Mouse (Mus musculus) hindbrain, embryonic 12.5 days (tissue): ENCODE data around the gene Camkv. TPM values are rescaled to one million over a fixed set of nuclear protein-coding genes. Genes with fewer than 3 reads are reported as not detected.

Experiments
- ATAC-seq: fragments of 200-750 bp; cut with Nextera tagmentation; 2 replicates; pipeline ENCODE4 v1.8.0; 2017; ENCODE audit warnings: moderate TSS enrichment; ENCODE audit not compliant: low FRiP score
- H3K27ac ChIP-seq: fragments of 300-500 bp; sonication (generic); 2 replicates; pipeline ENCODE4 v1.5.1; 2016; ENCODE audit warnings: mild to moderate bottlenecking
- H3K27me3 ChIP-seq: fragments of 300-500 bp; sonication (generic); 2 replicates; pipeline ENCODE4 v1.6.1; 2016; ENCODE audit warnings: mild to moderate bottlenecking
- H3K36me3 ChIP-seq: fragments of 300-500 bp; sonication (generic); 2 replicates; pipeline ENCODE4 v1.6.1; 2016; ENCODE audit warnings: mild to moderate bottlenecking
- H3K4me1 ChIP-seq: fragments of 300-500 bp; sonication (generic); 2 replicates; pipeline ENCODE4 v1.6.1; 2016
- H3K4me2 ChIP-seq: fragments of 300-500 bp; sonication (generic); replicated peaks from 2 replicates; pipeline ENCODE4 v1.6.1; 2016; ENCODE audit warnings: mild to moderate bottlenecking
- H3K4me3 ChIP-seq: fragments of 300-500 bp; sonication (generic); 2 replicates; pipeline ENCODE4 v1.5.1; 2016; ENCODE audit warnings: mild to moderate bottlenecking
- H3K9ac ChIP-seq: fragments of 300-500 bp; sonication (generic); 2 replicates; pipeline ENCODE4 v1.6.1; 2016; ENCODE audit warnings: mild to moderate bottlenecking, moderate library complexity
- H3K9me3 ChIP-seq: fragments of 300-500 bp; sonication (generic); replicated peaks from 2 replicates; pipeline ENCODE4 v1.6.1; 2016; ENCODE audit warnings: mild to moderate bottlenecking
- WGBS: fragments of 180-500 bp; shearing (Covaris S2); methylation state at CpG from one replicate; pipeline ENCODE4 v1.1.7; 2016; 5-methylcytosine and 5-hydroxymethylcytosine counted together
- polyA plus RNA-seq: library from polyadenylated mRNA; unstranded; fragments of >200 nt; fragmentation: Nextera tagmentation; extraction: Ambion mirVana; gene quantifications from 2 replicates; pipeline ENCODE4 v1.2.1, GENCODE M21; 2016

Camkv gene
- polyA plus RNA-seq, 1 experiment from 2014 or later, result 7.3 TPM

DNA sequence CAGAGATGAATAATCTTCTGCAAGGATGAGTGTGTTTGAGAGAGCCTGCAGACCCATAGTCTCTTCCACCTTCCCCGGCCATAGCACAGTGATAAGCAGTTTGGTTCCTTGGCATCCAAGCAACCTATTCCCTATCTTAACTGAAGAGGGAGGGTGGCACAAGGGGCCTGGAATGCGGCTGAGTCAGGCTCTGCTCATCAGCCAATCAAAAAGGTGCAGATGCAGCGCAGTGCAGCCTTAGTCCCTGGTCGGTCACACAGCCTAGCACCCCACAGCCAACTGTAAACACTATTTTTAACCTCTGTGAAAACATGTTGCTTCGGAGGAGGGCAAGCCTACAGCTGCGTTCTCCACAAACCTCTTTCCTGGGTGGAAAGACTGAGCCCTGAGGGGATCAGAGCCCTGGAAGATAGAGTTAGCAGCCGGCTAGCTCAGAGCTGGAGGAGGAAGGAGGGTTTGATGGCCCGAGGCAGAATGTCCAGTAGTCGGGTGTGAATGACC lies 8.5 kb upstream of the Camkv start:
- WGBS, result 56% methylated on average over 9 of the region's 9 CpGs
- no peak overlapping the region for H3K4me3 ChIP-seq
- H3K4me1 ChIP-seq, result peaks cover 10% of the 10 kb centered on the region

DNA sequence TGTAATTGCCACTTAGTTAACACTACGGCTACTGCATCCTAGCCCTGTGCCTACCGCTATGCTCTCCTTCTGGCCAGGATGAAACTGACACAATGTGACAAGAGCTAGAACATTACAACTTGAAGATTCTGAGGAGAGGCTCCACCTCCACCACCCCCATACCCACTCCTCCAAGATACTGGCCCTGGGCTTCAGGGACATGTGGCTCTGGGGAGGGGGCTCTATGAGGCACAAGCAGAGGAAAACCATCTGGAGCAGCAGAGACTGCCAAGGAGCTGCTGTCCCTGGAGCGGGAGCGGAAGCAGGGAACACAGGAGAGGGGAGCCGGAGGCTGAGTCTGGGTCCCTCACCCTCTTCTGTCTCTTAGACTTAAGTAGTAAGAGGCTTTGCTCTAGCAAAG lies 7.7 kb upstream of the Camkv start:
- Histone ChIP-seq H3K4me3 (no peak overlapping the region), H3K9ac (no peak overlapping the region), H3K4me2 (no peak overlapping the region), H3K27me3 (no peaks in the 10 kb centered on the region), H3K4me1 (peaks cover 16% of the 10 kb centered on the region), H3K9me3 (no peaks in the 10 kb centered on the region), H3K36me3 (no peaks in the 10 kb centered on the region), H3K27ac (no peak overlapping the region)
- WGBS, result 83% methylated on average over 5 of the region's 5 CpGs
- no peak for ATAC-seq

More for the DNA sequence above, 8.5 kb upstream of the Camkv start:
- ATAC-seq, result no peak
- H3K27ac ChIP-seq, result no peak overlapping the region
- H3K9me3 ChIP-seq, result no peaks in the 10 kb centered on the region
- H3K4me2 ChIP-seq, result no peak overlapping the region
- no peaks in the 10 kb centered on the region for H3K36me3 ChIP-seq
- H3K9ac ChIP-seq, result no peak overlapping the region
- no peaks in the 10 kb centered on the region for H3K27me3 ChIP-seq

DNA sequence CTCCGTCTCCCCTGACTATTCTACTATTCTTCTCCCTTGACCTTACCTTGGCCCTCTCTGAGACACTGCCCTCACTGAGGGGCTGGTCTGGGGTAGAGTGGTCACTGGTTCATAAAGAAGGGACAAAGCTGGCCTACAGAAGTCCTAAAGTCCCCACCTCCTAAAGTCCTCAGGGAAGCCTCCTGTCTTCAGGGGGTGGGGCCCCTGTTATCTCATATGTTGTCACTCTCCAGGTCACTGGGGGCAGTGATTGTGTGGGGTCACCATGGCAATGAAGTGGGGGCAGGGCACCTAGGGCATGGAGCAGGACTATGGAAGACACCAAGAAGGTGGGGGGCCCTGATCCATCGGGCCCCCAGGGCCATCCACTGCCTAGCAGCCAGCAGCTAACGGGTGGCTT lies 7.3 kb upstream of the Camkv start, which contains the start of gene Actl11:
Actl11 (plus strand) TSS at position 301 of the 400 bp plus-strand sequence.
- no peak for ATAC-seq
- Histone ChIP-seq H3K4me2 (no peak within 1 kb of the TSS), H3K9ac (no peak within 1 kb of the TSS), H3K36me3 (no peaks in the 10 kb centered on the region), H3K27me3 (no peaks in the 10 kb centered on the region), H3K4me1 (peaks cover 16% of the 10 kb centered on the region), H3K27ac (no peak within 1 kb of the TSS), H3K9me3 (no peaks in the 10 kb centered on the region), H3K4me3 (no peak within 1 kb of the TSS)
- 71% methylated on average over 3 of the region's 3 CpGs for WGBS

DNA sequence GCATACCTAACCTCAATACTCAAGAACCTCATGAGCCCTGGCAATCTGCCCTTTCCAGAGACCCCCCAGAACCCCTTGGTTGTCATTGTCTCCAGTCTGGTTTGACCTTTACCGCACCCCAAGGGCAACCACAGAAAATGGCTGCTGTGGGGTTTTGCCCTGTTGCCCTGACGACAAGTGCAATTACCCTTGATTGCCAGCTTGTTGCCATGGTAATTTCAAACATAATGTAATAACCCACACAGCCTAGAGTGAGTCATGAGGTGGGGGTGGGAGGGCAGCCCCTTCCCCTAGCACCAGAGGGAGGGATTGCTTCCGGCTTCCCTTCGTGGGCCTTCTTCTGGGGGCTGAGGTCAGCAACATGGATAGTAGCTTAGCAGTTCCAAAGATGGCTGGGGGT lies 3.3 kb upstream of the Camkv start:
- Histone ChIP-seq H3K27me3 (peaks cover 24% of the 10 kb centered on the region), H3K4me1 (peaks cover 27% of the 10 kb centered on the region), H3K27ac (no peak overlapping the region), H3K9ac (no peak overlapping the region), H3K9me3 (no peaks in the 10 kb centered on the region), H3K36me3 (no peaks in the 10 kb centered on the region), H3K4me3 (no peak overlapping the region), H3K4me2 (no peak overlapping the region)
- ATAC-seq, result no peak
- WGBS, result 53% methylated on average over 4 of the region's 4 CpGs

DNA sequence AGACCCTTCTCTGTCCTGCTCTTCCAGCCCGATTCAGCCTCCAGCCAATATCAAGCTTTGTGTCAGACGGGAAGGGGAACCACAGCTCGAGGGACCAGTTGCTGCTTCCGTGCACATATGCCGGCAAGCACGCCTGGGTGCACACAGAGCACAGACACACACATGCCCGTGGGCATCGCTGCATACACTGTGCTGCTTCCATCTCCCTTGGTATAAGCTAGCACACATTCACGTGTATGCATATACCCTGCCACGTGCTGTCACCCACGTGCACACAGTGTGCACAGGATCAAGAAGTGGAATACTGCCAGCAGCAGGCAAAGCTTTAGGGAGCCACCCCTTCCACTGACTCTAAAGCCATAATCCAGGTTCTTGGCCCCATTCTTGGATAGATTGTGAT lies 1.3 kb upstream of the Camkv start:
- H3K27me3 ChIP-seq, result peaks cover 32% of the 10 kb centered on the region
- WGBS, result 88% methylated on average over 11 of the region's 11 CpGs
- H3K9ac ChIP-seq, result no peak overlapping the region

DNA sequence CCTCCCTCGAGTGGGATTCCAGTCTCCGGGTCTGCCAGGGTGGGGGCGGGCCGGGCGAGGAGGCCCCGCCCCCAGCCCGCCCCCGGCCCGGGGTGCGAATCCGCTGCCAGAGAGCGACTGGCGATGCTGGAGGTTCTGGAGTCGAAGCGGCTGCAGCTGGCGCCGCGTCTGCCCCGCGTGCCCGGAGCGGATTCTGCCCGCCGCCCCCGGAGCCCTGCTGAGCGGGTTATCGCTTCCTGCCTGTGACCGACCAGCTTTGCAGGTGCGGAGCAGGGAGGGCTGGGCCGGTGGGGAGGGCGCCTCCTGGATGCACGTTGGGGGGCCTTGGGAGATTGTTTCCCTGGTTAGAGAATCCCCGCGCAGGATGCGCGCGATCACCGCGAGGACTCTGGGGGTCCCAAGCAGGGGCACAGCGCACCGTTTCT lies 328 bp downstream of the Camkv start:
- peak; percentile 62 for ATAC-seq
- Histone ChIP-seq H3K9me3 (no peaks in the 10 kb centered on the region), H3K27ac (no peak overlapping the region; the same call in 1 of the 2 replicates), H3K36me3 (no peaks in the 10 kb centered on the region), H3K9ac (peak overlapping the region; percentile 70), H3K4me2 (peak overlapping the region; percentile 97), H3K27me3 (peaks cover 32% of the 10 kb centered on the region), H3K4me1 (peaks cover 27% of the 10 kb centered on the region), H3K4me3 (peak overlapping the region; percentile 44)
- 0% methylated on average over 41 of the region's 41 CpGs for WGBS

More for the DNA sequence above, 1.3 kb upstream of the Camkv start:
- Histone ChIP-seq H3K9me3 (no peaks in the 10 kb centered on the region), H3K27ac (no peak overlapping the region), H3K4me1 (peaks cover 27% of the 10 kb centered on the region), H3K4me3 (no peak overlapping the region), H3K4me2 (no peak overlapping the region), H3K36me3 (no peaks in the 10 kb centered on the region)
- no peak for ATAC-seq

DNA sequence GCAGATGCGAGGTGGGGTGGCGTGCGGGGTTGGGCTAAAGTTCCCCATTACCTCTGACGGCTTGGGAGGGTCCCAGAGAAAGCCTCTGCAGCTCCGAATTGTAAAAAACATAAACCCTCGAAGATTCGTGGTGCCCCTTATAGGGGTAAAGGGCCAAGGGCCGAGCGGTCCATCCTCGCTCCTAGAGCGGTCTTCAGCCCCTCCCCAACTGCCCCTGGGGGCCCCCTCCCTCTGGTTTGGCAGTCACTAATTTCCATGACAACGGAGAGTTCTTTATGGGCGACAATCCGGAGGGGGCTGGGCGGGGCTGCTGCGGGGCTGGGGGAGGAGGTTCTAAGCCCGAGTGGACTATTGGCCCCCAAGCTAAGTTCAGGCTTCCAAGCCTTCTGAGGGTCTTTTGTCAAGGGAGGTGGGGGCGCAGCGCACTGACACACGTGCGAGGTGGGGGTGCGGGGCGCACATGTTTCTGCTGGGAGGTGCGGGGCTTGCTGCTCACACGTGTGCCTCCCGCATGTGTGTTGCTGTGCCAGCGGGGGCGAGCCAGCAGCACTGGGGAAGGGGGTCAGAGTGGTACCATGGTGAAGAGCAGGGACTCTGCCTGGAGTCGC lies 845 bp downstream of the Camkv start:
- no peak overlapping the region; the same call in 1 of the 2 replicates for H3K27ac ChIP-seq
- no peaks in the 10 kb centered on the region for H3K36me3 ChIP-seq
- H3K4me2 ChIP-seq, result peak overlapping the region; percentile 97
- H3K9me3 ChIP-seq, result no peaks in the 10 kb centered on the region
- peaks cover 32% of the 10 kb centered on the region for H3K27me3 ChIP-seq
- peaks cover 27% of the 10 kb centered on the region for H3K4me1 ChIP-seq
- H3K9ac ChIP-seq, result peak overlapping the region; percentile 70
- ATAC-seq, result peak; percentile 71
- under 1% methylated on average over 29 of the region's 29 CpGs for WGBS
- H3K4me3 ChIP-seq, result peak overlapping the region; percentile 44

DNA sequence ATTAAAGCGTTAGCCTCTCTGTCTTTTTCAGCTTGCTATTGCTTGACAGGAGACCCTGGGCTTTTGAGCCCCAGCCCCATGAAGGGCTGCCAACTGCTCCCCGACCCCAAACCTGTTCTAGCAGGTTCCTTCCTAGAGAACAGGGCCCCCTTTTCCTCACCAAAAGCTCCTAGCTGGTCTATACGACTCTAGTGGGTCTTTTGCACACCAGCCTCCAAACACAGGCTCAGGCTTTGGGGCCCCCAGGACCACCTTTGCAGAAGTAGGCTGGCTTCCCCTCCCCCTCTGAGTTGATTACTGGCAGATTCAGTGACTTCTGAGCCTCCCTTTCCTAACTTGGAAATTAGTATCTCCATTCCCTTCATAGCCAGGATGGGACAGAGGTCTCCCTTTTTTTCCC lies 1.4 kb downstream of the Camkv start:
- Histone ChIP-seq H3K36me3 (no peaks in the 10 kb centered on the region), H3K9ac (no peak overlapping the region), H3K9me3 (no peaks in the 10 kb centered on the region), H3K27me3 (peaks cover 32% of the 10 kb centered on the region), H3K27ac (no peak overlapping the region), H3K4me2 (peak overlapping the region; percentile 97), H3K4me3 (peak overlapping the region; percentile 44), H3K4me1 (peaks cover 27% of the 10 kb centered on the region)
- 4% methylated on average over 3 of the region's 3 CpGs for WGBS
- ATAC-seq, result no peak

DNA sequence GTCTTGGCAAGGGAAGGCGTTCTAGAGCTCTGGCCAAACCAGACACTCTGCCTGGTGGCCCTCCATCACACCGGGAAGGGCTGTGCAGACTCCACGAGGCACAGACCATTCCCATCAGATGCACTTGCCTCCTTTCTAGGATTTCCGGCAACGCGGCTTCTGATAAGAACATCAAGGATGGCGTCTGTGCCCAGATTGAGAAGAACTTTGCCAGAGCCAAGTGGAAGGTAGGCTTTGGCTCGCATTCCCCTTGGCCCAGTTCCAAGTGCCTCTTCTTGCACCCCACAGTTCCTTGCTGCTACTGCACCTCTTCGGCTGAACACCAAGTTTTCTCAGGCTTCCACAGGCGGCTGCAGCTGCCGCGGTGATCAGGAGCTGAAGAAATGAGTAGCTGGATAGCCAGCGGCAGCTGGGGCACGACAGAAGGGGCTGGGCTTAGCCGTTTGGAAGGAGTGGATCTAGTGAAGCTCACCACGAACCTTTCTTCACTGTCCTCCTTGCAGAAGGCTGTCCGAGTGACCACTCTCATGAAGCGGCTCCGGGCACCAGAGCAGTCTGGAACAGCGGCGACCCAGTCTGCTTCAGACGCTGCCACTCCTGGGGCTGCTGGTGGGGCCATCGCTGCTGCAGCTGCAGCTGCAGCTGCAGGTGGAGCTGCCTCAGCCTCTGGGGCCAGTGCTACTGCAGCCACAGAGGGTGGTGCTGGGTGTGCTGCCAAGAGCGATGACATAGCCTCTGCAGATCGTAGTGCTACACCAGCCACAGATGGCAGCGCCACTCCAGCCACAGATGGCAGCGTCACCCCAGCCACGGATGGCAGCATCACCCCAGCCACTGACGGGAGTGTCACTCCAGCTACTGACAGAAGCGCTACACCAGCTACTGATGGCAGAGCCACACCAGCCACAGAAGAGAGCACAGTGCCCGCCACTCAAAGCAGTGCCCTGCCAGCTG lies 12.0 kb downstream of the Camkv start:
- H3K36me3 ChIP-seq, result no peaks in the 10 kb centered on the region
- H3K4me2 ChIP-seq, result no peak overlapping the region
- H3K9ac ChIP-seq, result no peak overlapping the region
- no peak overlapping the region for H3K27ac ChIP-seq
- H3K4me1 ChIP-seq, result peaks cover 15% of the 10 kb centered on the region
- H3K4me3 ChIP-seq, result no peak overlapping the region
- H3K27me3 ChIP-seq, result no peaks in the 10 kb centered on the region
- 93% methylated on average over 31 of the region's 31 CpGs for WGBS
- ATAC-seq, result no peak
- H3K9me3 ChIP-seq, result no peaks in the 10 kb centered on the region

DNA sequence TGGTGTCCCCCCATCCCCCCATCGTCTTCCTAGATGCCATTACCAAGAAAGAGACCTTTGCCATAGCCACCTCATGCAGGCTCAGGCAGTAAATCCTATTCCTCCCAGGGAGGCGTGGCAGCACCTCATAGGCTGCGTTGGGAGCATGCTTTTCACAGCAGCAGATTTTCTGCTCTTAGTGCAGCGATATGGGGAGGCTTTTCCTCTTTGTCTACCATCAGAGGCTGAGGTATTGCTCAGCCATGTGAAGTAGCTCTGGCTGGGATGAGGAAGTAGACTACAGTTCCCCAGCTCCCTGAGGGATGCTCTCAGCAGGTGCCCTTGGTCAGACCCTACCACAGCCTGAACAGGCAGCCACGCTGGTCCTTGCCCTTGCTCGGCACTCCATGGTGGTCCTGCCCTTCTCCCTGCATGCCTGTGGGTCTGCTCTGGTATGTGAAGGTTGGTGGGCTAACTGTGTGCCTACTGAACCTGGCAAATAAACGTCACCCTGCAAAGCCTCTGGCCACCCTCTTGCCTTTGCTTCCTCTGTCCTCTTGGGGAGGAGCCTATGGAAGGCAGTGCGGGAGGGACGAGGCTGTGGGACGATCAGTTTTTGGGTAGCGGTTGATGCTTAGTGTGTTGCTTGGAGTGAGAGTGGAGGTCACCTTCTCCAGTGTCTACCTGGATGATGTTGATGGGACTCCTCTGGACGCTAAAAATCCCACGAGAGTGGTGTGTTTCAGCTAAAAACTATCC lies 13.9 kb downstream of the Camkv start:
- ATAC-seq, result no peak
- WGBS, result 81% methylated on average over 13 of the region's 13 CpGs
- Histone ChIP-seq H3K36me3 (no peaks in the 10 kb centered on the region), H3K9ac (no peak overlapping the region), H3K4me2 (no peak overlapping the region), H3K4me3 (no peak overlapping the region), H3K4me1 (peaks cover 15% of the 10 kb centered on the region), H3K27me3 (no peaks in the 10 kb centered on the region), H3K27ac (no peak overlapping the region), H3K9me3 (no peaks in the 10 kb centered on the region)

DNA sequence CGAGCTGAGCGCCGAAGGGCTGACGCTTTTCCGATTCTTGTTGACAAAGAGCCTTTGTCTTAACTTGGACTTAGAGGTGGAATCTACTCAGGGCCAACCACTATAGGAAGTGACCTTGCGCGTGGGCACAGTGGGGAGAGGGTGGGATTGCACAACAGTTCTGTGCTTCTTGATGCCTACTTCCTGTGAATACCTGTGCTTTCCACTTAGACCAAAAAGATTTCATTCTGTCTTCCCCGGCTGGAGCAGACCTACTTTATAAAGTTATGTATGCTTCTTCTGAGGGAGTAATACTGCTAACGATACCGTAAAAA lies 14.4 kb downstream of the Camkv start, which contains the start of gene Traip:
Traip (plus strand) TSS at position 215 of the 314 bp plus-strand sequence.
- no peaks in the 10 kb centered on the region for H3K27me3 ChIP-seq
- 90% methylated on average over 10 of the region's 10 CpGs for WGBS
- ATAC-seq, result no peak
- H3K4me3 ChIP-seq, result peak within 1 kb of the TSS; percentile 67
- H3K9me3 ChIP-seq, result no peaks in the 10 kb centered on the region
- peak within 1 kb of the TSS; percentile 82 for H3K4me2 ChIP-seq
- peak within 1 kb of the TSS; percentile 85; the same call in 1 of the 2 replicates for H3K27ac ChIP-seq
- H3K9ac ChIP-seq, result peak within 1 kb of the TSS; percentile 72
- H3K4me1 ChIP-seq, result peaks cover 15% of the 10 kb centered on the region
- H3K36me3 ChIP-seq, result no peaks in the 10 kb centered on the region
